Mouse (Mus musculus): ENCODE data around the gene Nkd1. TPM values are rescaled to one million over a fixed set of nuclear protein-coding genes. Genes with fewer than 3 reads are reported as not detected.

Gene Nkd1
- polyA plus RNA-seq, 1 experiment from 2014 or later: 27.8 TPM

DNA sequence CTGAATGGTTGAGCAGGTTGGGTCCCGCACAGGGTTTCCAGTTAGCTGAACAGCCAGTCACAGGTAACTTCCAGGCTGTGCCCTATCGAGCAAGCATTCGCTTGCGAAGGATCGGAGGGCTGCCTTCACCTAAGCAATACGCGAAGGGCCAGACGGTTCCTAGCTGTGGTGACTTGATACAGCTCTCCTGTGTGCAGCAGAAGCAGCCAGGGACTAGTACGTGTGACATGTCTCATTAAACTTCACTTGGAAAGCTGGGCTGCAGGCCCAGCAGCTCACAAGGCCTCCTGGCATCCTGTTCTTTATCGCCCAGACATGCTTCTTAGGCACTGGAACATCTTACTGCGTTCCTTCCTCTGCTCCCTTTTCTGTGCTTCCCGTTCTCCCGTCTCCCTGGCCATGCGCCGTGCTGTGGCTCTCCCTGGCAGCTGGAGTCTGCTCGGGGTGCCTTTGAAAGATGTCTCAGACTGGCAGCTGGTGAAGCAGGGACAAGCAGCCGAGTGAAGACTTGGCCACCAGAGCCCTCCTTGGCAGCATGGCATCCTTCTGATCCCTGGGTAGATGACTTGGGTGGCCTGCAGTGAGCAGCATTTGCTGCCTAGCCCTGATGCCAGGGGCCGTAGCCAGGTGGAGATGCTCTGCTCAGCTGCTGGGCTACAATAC is 58.6 kb downstream of the Nkd1 start:
- H3K27ac ChIP-seq (ENCODE audit: low read length): 0 out of 2 replicates have a peak overlapping the region, but pooled peaks have one; percentile 38
- 74% methylated on average over 18 of the region's 18 CpGs for WGBS
- no peak for ATAC-seq
- no peaks in the 10 kb centered on the region for H3K9me3 ChIP-seq (ENCODE audit: control insufficient read depth, low read length)
- H3K4me3 ChIP-seq (ENCODE audit: low read length): no peak overlapping the region
- H3K4me2 ChIP-seq (ENCODE audit: low read depth, low read length): no peak overlapping the region
- no peaks in the 10 kb centered on the region for H3K36me3 ChIP-seq (ENCODE audit: control insufficient read depth, insufficient read depth, low read length)
- no peak overlapping the region for H3K9ac ChIP-seq (ENCODE audit: low read depth, low read length)
- H3K4me1 ChIP-seq (ENCODE audit: control insufficient read depth, insufficient read depth, low read length): peaks cover 20% of the 10 kb centered on the region
- H3K27me3 ChIP-seq (replicated peaks; ENCODE audit: control insufficient read depth, insufficient read depth, low read length): no peaks in the 10 kb centered on the region

DNA sequence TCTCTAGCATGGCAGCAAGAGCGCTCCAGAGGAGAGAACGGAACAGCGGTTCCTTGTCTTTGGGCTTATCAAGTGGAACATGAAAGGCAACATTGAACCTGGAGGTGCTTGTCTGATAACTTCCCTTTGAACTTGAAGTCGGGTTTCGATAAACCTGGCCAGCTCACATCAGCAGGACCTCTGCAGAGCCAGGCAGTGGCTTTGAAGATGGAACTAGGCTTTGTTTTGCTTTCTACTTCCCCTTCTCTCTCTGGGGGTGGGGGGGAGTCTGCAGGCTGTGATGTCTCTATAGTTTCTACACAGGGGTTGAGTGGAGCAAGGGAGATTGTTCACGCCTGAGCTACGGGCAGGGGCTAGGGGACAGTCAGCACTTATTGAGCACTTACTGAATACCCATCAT is 59.6 kb downstream of the Nkd1 start:
- Histone ChIP-seq H3K4me2 (ENCODE audit: low read depth, low read length) (no peak overlapping the region), H3K9me3 (ENCODE audit: control insufficient read depth, low read length) (no peaks in the 10 kb centered on the region), H3K27me3 (replicated peaks; ENCODE audit: control insufficient read depth, insufficient read depth, low read length) (no peaks in the 10 kb centered on the region), H3K36me3 (ENCODE audit: control insufficient read depth, insufficient read depth, low read length) (no peaks in the 10 kb centered on the region), H3K4me3 (ENCODE audit: low read length) (no peak overlapping the region), H3K9ac (ENCODE audit: low read depth, low read length) (no peak overlapping the region), H3K27ac (ENCODE audit: low read length) (no peak overlapping the region), H3K4me1 (ENCODE audit: control insufficient read depth, insufficient read depth, low read length) (peaks cover 18% of the 10 kb centered on the region)
- ATAC-seq: no peak
- 71% methylated on average over 7 of the region's 7 CpGs for WGBS

DNA sequence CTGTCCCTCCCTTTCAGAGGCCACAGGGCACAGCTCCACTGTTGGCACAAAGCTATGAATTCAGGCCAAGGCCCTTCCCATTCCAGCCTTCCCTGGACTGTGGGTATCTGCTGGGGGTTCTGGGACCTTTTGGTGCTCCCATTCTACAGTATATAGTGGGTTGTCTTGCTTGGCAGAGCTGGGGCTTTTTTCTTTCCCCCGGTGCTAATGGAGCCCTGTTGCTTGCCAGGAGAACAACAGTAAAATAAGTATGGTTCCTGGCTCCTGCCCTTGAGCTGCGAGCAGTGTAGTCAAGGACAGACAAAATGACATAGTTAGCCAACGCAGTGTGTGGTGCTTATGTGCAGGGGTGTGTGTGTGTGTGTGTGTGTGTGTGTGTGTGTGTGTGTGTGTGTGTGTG is 62.7 kb downstream of the Nkd1 start:
- H3K9ac ChIP-seq (ENCODE audit: low read depth, low read length): no peak overlapping the region
- no peak overlapping the region for H3K4me3 ChIP-seq (ENCODE audit: low read length)
- 92% methylated on average over 3 of the region's 3 CpGs for WGBS
- H3K27ac ChIP-seq (ENCODE audit: low read length): no peak overlapping the region
- no peaks in the 10 kb centered on the region for H3K36me3 ChIP-seq (ENCODE audit: control insufficient read depth, insufficient read depth, low read length)
- H3K4me2 ChIP-seq (ENCODE audit: low read depth, low read length): no peak overlapping the region
- no peaks in the 10 kb centered on the region for H3K27me3 ChIP-seq (replicated peaks; ENCODE audit: control insufficient read depth, insufficient read depth, low read length)
- no peaks in the 10 kb centered on the region for H3K9me3 ChIP-seq (ENCODE audit: control insufficient read depth, low read length)
- H3K4me1 ChIP-seq (ENCODE audit: control insufficient read depth, insufficient read depth, low read length): peaks cover 6% of the 10 kb centered on the region; the same call in 1 of the 2 replicates
- ATAC-seq: no peak

DNA sequence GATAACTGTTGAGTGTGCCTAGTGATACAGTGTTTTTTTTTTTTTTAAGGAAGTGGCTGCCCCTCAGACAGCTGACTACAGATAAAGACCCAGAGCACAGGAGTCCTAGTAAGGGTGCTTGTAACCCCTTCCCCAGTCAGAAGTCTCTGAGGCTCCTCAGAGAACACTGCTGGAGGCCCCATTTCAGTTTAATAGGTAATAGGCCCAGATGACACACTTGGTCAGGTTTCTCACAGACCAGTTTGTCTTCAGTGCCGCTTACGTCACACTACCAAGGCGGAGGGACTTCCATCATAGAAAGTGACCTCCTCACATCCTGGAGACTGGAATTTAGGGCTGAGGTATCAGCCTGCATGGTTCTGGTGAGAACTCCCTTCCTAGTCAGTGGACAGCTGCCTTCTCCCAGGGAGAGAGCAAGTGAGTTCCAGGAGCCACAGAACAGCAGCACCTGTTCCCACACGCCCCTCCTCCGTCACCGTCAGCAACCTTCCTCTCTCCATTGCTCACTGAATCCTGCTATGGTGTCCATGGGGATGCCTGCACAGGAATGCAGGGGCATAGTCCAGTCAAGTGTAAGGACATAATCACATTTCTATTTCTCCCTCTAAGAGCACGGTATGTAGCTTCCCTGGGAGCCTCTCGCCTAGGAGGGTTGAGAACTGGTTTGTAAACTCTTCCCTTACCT is 67.2 kb downstream of the Nkd1 start:
- Histone ChIP-seq H3K4me2 (ENCODE audit: low read depth, low read length) (no peak overlapping the region), H3K4me1 (ENCODE audit: control insufficient read depth, insufficient read depth, low read length) (no peaks in the 10 kb centered on the region), H3K36me3 (ENCODE audit: control insufficient read depth, insufficient read depth, low read length) (no peaks in the 10 kb centered on the region), H3K27me3 (replicated peaks; ENCODE audit: control insufficient read depth, insufficient read depth, low read length) (no peaks in the 10 kb centered on the region), H3K27ac (ENCODE audit: low read length) (no peak overlapping the region), H3K9ac (ENCODE audit: low read depth, low read length) (no peak overlapping the region), H3K9me3 (ENCODE audit: control insufficient read depth, low read length) (no peaks in the 10 kb centered on the region), H3K4me3 (ENCODE audit: low read length) (no peak overlapping the region)
- 89% methylated on average over 8 of the region's 8 CpGs for WGBS
- no peak for ATAC-seq

DNA sequence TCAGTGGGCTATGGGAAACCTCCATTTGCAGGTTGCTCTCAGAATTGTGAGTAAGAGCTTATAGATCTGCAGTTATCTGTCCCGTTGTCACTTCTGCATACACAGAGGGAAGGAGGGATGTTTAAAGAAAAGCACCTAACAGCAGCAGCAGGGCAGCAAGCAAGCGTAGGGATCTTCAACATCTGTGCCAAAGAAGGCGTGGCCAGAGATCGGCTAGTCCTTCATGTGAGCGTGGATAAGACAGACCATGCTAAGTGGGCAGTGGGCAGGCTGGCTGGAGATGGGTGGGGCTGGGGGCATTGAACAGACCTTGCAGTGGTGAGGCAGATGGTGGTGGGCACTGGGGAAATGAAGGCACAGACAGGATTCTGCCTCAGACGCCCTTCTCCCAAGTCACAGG is 69.1 kb downstream of the Nkd1 start:
- ATAC-seq: no peak

DNA sequence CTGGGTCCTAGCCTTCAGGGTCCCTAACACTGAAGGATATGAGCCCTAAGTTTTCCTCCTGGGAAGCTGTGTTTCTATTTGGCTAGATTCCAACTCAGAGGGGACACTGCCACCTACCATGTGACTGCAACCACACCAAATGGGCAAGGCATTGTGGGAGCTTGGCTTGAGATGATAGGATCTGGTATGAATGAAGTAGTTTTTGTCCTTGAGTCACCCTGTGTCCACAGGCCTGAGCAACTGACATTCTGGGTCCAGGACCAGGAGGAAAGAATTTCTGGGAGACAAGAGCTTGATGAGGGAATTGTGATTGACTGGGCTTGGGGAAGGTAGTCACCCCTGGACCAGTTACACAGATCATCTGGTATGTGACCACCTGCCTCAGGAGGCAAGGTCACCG is 72.8 kb downstream of the Nkd1 start:
- Histone ChIP-seq H3K4me1 (ENCODE audit: control insufficient read depth, insufficient read depth, low read length) (no peaks in the 10 kb centered on the region), H3K9me3 (ENCODE audit: control insufficient read depth, low read length) (no peaks in the 10 kb centered on the region), H3K27me3 (replicated peaks; ENCODE audit: control insufficient read depth, insufficient read depth, low read length) (no peaks in the 10 kb centered on the region), H3K27ac (ENCODE audit: low read length) (no peak overlapping the region), H3K36me3 (ENCODE audit: control insufficient read depth, insufficient read depth, low read length) (no peaks in the 10 kb centered on the region), H3K4me3 (ENCODE audit: low read length) (no peak overlapping the region), H3K4me2 (ENCODE audit: low read depth, low read length) (no peak overlapping the region), H3K9ac (ENCODE audit: low read depth, low read length) (no peak overlapping the region)
- 85% methylated on average over 1 of the region's 1 CpGs for WGBS
- ATAC-seq: no peak

More for the DNA sequence above, 69.1 kb downstream of the Nkd1 start:
- Histone ChIP-seq H3K4me2 (ENCODE audit: low read depth, low read length) (no peak overlapping the region), H3K27me3 (replicated peaks; ENCODE audit: control insufficient read depth, insufficient read depth, low read length) (no peaks in the 10 kb centered on the region), H3K4me3 (ENCODE audit: low read length) (no peak overlapping the region), H3K4me1 (ENCODE audit: control insufficient read depth, insufficient read depth, low read length) (no peaks in the 10 kb centered on the region), H3K9ac (ENCODE audit: low read depth, low read length) (no peak overlapping the region), H3K27ac (ENCODE audit: low read length) (no peak overlapping the region), H3K36me3 (ENCODE audit: control insufficient read depth, insufficient read depth, low read length) (no peaks in the 10 kb centered on the region), H3K9me3 (ENCODE audit: control insufficient read depth, low read length) (no peaks in the 10 kb centered on the region)
- WGBS: 61% methylated on average over 6 of the region's 6 CpGs

DNA sequence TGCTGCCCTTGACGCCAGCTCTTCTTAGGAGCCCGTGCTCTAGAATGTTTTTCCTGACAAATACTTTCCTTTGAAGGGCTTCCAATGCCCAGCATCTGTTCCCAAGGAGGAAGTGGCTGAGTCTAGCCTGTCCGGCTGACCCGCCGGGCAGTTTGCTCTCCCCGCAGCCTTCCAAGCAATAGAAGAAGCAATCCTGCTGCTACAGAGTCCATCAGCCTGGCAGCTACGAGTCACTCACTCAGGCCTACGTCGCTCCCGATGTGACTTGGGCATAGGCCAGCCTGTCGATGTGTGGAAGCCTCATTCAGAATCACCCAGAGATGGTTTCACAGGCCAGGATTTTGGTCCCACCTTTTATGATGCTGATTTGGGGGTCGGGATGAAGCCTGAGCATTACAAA is 74.9 kb downstream of the Nkd1 start:
- no peak for ATAC-seq
- WGBS: 76% methylated on average over 12 of the region's 12 CpGs
- no peak overlapping the region for H3K9ac ChIP-seq (ENCODE audit: low read depth, low read length)

DNA sequence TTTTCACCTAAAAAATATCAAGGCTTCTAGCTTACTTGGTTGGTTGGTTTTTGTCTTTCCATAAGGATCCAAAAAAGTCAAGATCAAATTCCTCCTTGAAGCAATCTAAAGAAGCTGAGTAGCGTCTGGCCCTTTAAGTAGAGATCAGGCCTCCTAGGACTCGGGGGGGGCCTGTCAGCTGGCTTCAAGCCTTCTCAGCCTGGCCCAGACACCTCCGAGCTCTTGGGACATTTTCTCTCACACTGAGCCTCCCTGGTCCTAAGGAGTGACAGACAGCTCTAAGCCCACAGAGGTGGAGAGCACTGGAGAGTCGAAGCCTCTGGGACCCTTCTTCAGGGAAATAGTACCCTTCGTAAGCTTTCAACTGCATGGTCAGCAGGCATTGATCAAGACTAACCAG is 77.4 kb downstream of the Nkd1 start:
- H3K27ac ChIP-seq (ENCODE audit: low read length): no peak overlapping the region
- WGBS: 70% methylated on average over 5 of the region's 5 CpGs
- no peak overlapping the region for H3K4me3 ChIP-seq (ENCODE audit: low read length)

More for the DNA sequence above, 74.9 kb downstream of the Nkd1 start:
- Histone ChIP-seq H3K36me3 (ENCODE audit: control insufficient read depth, insufficient read depth, low read length) (no peaks in the 10 kb centered on the region), H3K9me3 (ENCODE audit: control insufficient read depth, low read length) (no peaks in the 10 kb centered on the region), H3K27me3 (replicated peaks; ENCODE audit: control insufficient read depth, insufficient read depth, low read length) (no peaks in the 10 kb centered on the region), H3K4me3 (ENCODE audit: low read length) (no peak overlapping the region), H3K27ac (ENCODE audit: low read length) (no peak overlapping the region), H3K4me1 (ENCODE audit: control insufficient read depth, insufficient read depth, low read length) (no peaks in the 10 kb centered on the region), H3K4me2 (ENCODE audit: low read depth, low read length) (no peak overlapping the region)

DNA sequence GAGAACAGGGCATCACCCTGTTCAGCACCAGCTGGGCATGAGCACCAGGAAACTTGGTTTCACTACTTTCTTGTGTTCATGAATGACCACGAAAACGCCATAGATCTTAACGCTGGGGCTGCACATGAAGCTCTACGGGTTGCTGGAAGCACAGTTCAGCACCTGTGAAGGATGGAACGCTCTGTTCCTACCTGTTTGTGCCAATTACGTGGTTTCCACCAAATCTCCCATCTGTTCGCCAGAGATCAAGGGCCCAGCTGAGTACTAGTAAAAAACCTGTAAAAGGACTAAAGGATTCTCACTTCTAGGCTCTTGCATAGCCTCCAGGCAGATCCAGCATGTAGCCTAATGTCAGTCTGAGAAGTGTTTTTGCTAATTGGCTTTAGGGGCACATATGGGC is 78.3 kb downstream of the Nkd1 start:
- Histone ChIP-seq H3K27me3 (replicated peaks; ENCODE audit: control insufficient read depth, insufficient read depth, low read length) (no peaks in the 10 kb centered on the region), H3K4me2 (ENCODE audit: low read depth, low read length) (no peak overlapping the region), H3K36me3 (ENCODE audit: control insufficient read depth, insufficient read depth, low read length) (no peaks in the 10 kb centered on the region), H3K9me3 (ENCODE audit: control insufficient read depth, low read length) (no peaks in the 10 kb centered on the region), H3K4me1 (ENCODE audit: control insufficient read depth, insufficient read depth, low read length) (peaks cover 3% of the 10 kb centered on the region; the same call in 1 of the 2 replicates), H3K27ac (ENCODE audit: low read length) (no peak overlapping the region), H3K9ac (ENCODE audit: low read depth, low read length) (no peak overlapping the region), H3K4me3 (ENCODE audit: low read length) (no peak overlapping the region)
- no peak for ATAC-seq
- 79% methylated on average over 7 of the region's 7 CpGs for WGBS

More for the DNA sequence above, 77.4 kb downstream of the Nkd1 start:
- Histone ChIP-seq H3K27me3 (replicated peaks; ENCODE audit: control insufficient read depth, insufficient read depth, low read length) (no peaks in the 10 kb centered on the region), H3K36me3 (ENCODE audit: control insufficient read depth, insufficient read depth, low read length) (no peaks in the 10 kb centered on the region), H3K9me3 (ENCODE audit: control insufficient read depth, low read length) (no peaks in the 10 kb centered on the region), H3K9ac (ENCODE audit: low read depth, low read length) (no peak overlapping the region), H3K4me2 (ENCODE audit: low read depth, low read length) (no peak overlapping the region), H3K4me1 (ENCODE audit: control insufficient read depth, insufficient read depth, low read length) (peaks cover 3% of the 10 kb centered on the region; the same call in 1 of the 2 replicates)
- ATAC-seq: no peak
